Mouse (Mus musculus): ENCODE measurements around the gene Sema5a.
A peak's percentile ranks its signal among the peaks of the same experiment; 100 is the strongest.

The Sema5a gene

DNA sequence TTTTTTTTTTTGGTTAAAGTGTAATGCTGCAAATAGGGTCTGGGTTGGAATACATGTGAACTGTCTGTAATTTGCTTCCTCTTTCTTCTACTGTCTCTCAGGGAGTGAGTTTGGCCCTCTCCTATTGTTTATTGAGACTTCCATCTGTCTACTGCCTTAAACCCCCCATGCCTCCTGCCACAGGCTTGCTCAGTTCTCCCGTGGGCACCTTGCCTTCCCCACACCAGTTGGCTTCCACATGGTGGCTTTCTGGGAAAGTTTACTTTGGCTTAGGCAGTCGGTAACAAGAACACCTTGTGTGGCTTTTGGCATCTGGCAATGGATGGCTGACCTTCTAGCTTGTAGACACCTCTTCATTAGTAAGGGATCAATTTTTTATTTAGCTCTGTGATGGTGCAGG, 10.2 kb downstream of the Sema5a start:
- DNase-seq = no peak

DNA sequence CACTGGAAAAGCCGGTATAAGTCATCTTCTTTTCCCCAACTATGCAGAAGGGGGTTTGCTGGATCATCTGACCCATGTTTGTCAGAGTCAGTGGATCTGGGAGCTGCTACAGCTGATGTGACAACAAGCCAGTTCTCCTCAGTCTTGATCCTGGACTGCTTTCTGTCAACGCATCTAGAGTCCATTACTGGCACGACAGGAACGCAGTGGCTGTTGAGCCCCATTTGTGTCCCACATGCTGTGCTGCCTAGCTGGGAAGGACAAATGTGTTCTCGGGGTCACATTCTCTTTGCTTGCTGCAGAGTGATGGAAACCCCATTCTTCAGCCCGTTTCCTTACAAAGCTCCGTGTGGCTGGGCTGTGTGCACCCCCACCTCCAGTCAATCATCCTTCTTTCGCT, 12.7 kb downstream of the Sema5a start:
- no peak for DNase-seq

DNA sequence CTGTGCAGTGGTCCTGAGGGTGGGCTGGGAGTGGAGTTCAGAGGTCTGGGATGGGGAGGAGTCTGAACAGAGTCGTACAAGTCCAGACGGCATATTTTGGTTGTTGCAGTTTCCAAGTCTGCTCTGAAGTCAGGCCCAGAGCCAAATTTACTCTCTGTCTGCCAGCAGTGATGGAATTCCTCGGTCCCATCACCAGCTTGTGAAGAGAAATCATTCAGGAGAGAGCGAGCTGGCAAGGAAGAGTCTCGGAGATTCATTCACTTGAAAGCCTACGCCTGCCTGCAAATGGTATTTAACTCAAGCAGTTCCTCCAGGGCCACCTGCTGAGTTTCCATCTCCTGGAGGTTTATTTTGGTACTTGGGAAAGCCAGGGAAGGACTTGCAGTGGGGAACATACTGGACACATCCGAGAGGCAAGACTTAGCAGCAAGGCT, 13.3 kb downstream of the Sema5a start:
- no peak for DNase-seq

DNA sequence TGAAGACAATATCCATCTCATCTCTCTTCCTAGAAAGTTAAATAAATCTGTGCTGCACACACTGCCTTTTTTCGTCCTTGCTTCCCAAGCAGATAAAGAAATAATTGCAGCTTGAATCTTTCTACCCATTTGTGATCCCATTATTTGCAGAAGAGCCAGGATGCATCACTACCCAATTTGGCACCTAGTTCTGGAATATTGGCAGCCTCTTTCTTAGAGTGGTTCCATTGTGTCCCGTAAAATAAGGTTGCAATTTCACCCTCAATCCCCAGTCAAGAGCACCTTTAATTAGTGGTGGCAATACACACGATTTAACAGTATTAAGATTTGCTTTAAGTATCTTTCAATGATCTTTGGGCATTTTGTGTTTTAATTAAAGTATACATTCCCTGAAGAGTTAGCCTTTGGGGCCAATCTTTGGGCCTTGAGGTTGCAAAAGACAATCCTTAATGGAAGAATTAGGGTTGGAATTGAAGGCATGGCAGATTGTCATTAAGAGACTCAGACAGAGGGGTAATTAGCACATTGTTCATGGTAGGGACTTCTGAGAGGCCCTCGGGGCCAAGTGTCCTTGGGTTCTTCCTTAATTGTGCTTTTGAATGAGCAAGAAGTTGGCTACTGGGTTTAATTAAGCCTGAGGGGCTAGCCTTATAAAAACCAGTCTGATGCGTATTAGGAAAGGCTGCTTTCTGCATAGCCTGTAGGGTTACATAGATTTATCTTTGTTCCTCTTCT, 14.9 kb downstream of the Sema5a start:
- no peak for DNase-seq

DNA sequence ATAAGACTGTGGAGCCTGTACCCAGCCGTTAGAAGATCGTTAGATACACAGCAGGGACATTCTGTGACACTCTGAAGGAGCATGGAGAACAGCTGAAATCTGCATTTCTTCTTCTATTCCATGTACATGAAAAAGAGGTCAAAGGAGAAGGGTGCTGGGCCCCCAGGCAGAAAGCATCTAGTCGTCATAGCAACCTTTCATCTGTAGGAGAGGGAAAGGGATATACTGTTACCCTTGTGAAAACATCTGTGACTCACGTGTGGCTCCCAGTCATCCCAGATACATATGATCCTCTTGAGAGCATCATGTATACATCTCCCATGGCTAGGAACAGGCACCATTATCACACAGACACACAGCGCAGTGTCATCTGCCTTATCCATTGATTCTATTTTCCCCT, 16.3 kb downstream of the Sema5a start:
- DNase-seq = no peak

DNA sequence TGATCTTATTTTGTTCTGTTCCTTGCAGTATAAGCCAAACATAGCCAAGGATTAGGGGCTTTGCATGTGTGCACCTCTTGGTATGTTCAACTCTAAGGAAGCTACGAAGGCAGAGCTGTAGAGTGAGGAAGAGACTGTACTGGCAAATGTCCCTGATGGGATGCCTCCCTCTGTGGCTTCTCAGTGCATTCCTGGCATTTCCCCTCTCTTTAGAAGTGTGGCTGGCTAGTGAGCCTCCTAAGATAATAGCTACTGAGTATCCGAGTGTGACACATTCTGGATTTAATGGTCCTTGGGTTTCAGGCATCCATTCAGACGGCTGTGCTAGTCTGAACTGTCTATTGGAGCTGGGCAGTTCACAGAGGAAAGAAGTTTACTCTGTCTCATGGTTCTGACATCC, 19.0 kb downstream of the Sema5a start:
- DNase-seq = no peak

DNA sequence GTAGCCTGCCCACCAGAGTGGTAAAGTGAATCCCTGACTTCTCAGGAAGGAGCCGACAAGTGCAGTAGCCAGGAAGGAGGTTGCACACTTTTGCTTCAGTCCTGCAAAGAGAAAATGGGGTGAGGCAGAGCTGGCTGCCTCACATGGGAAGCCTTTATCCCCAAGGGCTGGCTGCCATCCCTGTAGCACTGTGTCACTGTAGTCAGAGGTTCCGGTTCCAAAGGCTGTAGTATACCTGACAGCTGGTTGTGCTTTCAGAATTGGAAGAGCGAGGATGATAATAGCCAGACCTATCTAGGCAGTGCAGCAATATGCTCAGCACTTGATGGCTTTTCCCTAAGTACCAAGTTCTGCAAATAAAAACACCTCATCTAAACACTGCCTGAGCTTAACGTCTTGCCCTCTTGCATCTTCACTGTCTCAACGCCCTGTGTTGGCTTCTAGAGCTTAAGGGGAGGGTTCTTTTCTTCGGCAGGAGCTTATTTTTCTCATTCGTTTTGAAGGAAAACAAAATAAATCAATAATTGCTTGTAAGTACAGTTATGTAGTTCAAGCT, 20.3 kb downstream of the Sema5a start:
- DNase-seq = no peak

DNA sequence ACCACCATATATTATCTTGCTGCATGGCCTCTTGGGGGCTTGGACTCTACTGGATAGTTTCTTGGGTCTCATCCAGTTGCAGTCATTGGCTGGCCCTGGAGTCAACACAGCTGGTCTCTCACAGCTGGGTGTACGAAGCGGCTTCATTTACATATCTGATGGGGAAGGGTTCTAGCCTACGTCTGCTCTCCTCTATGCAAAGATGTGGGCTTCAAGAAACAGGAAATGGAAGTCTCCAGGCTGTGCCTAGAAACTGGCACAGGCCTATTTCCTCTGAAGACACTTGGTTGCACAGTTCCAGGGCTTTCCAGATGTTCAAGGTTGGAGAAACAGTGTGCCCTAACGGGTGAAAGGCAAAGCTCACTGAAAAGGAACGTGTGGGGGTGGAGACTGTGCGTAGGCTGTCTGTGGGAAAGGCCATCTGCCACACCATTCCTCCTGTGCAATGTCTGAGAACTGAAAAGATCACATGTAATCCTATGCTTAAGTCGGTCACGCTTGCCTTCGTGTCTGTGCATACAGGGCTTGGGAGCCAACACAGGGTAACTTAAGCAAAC, 20.8 kb downstream of the Sema5a start:
- DNase-seq = peak; percentile 43 to 54

DNA sequence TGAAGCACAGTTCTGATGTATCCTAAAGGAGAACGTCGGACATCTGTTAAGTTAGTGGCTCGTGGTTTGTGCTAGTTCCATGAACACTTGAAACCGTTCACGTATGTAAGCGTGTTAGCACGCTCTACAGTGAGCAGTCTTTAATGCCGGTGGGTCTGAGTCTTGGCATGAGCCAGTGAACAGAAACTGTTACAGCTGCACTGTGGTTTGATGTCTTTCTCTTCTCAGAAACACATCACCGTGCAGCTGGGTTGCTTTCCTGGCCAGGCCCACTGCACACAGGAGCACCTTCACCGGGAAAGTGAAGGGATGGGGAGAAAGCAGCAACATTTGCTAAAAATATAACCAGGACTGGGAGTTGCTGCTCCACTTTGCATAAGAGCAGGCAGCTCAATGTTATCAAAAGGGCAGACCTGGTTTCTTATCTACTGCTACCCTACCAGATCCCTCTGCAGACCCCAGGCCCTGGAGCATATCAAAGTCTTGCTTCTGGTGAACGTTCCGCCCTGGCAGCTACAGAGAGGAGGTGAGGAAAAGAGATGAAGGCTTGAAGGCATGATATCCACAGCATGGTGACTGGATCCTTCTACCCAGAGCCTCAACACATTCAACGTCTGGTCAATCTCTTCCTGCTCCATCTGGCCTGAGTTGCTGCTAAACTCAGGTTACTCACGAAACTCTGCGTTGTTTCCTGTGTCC, 21.7 kb downstream of the Sema5a start:
- no peak for DNase-seq

DNA sequence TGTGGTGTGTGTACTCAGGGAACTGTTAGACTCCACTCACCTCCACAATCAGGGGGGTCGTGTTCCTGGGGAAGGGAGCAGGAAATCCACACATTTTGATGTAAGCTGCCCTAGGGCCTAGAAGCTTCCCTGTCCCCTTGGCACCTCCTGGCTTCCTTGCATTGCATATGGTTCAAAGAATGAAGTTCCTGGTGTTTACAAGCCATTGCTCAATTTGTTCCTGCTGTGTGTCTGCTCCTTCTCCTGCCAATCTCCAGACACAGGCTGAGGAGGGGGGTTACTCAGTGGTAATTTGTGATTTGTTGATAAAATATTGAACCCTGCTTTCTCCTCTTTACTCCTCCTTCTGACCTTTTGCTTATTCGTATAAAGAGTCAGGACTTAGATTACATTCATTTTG, 25.5 kb downstream of the Sema5a start:
- DNase-seq = no peak

DNA sequence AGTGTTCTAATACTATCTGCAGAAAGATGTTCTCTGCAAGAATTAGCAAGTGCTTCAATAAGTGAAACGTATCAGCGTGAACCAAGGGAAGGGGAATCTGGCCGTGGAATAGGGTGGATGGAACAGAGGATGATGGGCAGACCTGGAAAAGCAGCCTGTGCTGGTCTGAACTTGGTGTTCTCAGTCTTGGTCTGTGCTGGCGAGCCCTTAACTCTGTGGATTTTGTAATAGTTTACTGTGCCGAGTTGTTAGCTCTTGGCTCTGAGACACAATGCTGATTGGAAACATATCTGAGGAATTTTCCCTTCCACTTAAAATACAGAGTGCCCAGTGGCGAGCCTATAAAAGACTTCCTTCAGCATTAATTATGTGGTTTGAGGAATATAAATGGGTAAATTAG, 29.3 kb downstream of the Sema5a start:
- DNase-seq = peak in 1 of 2 experiments; percentile 52

DNA sequence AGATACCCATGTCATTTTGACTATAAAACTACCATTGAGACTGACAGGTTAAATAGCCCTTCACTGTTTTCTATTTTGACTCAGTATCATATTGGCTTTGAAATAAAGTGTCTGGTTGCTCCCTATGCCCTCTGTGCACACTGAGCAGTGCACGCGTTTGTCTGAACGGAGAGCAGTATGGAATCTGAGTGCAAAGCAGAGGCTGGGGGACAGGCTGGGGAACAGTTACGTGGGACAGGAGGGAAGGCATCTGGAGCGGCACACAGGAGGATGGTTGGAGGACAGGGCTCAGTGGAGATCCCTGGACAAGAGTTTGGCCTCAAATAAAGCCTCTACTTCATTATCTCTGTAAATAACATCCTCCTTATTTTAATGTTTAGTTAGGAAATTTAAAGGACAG, 30.4 kb downstream of the Sema5a start:
- no peak for DNase-seq

DNA sequence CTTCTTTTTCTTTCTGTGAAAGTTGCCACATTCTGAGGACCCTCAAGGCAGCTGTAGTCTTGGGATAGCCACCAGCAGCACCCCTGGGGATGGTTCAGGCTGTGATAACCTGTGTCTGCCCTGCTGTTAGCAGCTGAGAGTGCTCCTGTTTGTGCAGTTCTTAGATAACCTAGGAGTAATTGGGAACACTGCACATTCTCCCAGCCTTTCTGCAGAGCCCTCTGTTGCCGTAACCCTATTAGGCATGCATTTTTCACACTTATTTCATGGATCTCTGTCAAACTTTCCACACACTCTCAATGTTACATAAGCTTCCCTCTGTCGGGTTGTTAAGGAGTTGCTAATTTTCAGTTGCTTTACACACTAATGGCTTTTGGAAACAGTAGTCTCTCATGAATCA, 34.0 kb downstream of the Sema5a start:
- no peak for DNase-seq

DNA sequence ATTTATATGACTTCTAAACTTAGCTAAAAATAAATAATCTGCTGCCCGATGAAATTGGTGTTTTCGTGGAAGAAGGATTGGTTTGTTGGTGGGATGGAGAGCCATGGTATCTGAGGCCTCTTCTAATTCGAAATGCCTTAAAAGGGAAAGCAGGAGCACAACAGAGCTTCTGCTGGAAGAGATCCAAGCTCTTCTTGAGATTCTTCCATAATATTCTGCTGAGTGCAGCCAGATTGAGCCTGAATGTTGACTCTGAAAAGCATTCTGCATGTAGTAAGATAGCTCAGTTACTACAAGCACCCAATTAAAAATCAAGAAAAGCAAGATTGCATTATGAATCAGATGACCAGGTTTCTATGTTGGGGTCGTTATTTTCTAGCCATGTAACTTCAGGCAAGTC, 36.8 kb downstream of the Sema5a start:
- DNase-seq = no peak

DNA sequence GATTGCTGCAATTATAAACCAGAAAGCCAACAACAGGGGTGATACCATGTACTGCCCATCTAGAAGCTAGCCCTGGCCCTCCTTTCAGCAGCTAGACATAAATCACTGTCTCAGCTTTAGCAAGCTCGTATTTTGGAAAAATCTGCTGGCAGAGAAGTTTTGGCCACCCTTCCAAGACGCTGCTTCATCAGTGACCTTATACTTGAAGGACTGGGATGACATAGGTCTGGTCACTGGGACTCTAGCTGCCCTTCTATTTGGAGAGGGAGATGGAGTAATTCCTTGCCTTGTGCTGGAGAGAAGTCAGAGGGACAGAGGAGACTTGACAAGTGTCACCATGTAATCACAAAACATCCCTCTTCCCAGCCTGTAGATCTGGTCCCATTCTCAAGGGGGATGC, 40.1 kb downstream of the Sema5a start:
- DNase-seq = no peak

DNA sequence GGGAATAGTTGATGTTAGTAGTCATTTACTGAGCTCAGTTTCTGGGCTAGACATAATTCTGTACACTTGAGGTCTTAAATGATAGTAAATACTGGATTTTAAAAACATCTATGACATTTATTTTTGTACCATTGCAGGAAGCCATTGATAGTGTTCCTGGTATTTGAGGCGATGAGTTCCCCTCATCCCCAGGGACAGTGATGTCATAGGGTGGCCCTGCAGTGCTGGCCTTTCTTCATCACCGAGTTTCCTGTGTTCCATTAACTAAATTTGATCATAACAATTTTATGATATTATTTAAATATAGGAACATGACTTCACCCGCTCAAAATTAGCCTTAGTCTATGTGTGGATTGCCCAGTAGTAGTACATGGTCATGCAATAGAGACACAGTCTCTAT, 41.7 kb downstream of the Sema5a start:
- DNase-seq = no peak

DNA sequence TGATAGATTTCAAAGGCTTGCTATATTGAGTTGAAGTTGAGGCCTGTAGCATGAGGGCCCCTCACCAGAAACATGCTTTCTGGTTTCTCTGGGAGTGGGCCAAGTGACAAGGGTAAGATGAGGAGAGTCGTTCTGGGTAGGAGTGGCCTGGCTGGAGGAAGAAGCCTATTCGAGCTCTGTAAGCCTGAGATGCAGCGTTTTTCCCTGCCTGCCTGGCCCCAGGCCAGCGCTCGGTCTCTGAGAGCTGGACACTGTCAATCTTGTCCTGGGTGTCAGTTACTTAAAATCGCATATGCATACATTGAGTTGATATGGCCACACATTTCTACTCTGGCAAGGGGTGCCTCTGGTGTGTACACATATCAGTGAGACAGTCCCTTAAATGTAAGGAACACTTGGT, 43.9 kb downstream of the Sema5a start:
- DNase-seq = peak; percentile 40 to 48

DNA sequence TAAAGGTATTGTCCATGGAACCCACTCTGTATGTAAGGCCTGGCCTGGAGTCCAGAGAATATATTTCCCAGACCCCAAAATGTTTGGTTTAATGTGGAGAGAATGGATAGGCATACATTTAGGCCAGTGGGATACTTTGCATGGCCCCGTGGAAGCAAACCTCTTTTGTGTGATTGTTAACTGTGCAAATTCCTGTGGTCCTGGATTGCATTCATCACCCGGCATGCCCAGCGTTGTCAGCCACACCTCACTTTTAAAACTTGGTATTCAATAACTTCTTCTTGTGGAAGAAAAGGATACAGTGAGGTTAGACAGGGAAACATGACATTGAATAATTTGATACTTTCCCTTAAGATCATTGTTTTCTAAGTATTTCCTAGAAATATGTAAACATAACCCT, 46.4 kb downstream of the Sema5a start:
- no peak for DNase-seq

DNA sequence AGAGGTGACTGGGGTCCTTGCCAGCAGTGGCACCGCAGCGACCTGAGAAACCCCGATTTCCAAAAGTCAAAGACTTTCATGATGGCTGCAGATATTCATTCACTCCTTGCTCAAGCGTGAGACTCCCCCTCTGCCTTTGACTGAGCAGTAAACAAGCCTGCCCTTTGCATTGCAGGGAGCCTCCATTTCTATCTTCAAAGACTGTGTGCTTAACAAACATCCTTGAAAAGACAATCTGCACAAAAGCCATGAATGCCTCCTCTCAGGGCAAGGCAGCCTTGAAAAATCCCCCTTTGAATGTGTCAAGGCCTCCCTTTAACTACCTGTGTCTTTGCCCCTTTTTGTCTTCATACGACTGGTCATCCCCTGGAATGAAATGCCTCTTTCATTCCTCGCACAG, 51.9 kb downstream of the Sema5a start:
- no peak for DNase-seq

DNA sequence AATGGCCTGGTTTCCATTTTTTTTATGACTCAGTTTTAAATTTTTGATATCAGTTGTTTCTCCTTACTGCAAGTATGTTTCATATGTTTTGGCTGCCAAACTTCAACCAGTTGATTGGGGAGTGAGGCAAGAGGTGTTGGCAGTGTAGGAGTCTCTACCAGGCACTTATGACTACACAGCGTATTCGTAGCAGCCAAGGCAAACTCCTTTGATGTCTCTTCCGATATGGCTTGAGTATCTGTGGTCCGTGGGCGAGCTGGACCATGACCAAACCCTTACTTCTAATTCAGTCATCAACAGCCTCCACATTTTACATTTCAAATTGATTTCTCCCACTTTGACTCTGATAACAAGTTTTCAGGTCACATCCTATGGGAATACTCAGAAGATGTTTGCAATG, 52.7 kb downstream of the Sema5a start:
- DNase-seq = no peak

DNA sequence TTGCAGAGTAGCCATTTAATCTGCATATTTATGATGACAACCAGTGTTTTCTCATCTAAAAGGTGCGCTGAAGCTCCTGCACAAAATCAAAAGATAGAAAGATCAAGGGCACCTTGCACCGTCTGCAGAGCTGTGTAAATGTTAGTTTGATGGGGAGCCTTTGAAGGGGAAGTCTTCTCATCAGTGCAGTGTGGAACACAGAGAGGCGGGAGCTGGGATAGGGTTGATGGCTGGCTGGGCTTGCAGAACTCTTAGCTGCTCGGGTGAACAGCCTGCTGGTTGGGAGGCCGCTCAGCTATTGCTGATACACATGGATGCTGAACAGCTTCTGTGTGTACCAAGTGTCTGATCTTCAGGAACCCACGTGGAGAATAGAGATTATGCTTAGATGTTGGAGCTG, 53.9 kb downstream of the Sema5a start:
- no peak for DNase-seq

DNA sequence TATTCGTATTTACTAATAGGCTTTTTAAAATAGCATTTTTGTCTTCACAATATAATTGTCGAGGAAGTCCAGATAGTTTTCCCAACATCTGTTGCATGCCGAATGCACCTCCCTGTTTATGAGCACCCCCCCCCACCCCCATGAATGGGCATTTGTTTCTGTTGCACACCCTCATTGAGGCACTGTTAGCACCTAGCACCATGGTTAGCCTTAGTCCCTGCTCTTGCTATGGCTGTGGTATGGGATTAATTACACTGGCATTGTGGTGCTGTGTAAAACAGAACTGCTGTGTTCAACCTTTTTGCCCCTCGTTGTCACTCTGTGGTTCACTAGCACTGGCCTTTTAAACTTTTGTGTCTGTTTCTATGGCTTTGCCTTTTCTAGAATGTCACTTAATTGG, 56.4 kb downstream of the Sema5a start:
- no peak for DNase-seq

DNA sequence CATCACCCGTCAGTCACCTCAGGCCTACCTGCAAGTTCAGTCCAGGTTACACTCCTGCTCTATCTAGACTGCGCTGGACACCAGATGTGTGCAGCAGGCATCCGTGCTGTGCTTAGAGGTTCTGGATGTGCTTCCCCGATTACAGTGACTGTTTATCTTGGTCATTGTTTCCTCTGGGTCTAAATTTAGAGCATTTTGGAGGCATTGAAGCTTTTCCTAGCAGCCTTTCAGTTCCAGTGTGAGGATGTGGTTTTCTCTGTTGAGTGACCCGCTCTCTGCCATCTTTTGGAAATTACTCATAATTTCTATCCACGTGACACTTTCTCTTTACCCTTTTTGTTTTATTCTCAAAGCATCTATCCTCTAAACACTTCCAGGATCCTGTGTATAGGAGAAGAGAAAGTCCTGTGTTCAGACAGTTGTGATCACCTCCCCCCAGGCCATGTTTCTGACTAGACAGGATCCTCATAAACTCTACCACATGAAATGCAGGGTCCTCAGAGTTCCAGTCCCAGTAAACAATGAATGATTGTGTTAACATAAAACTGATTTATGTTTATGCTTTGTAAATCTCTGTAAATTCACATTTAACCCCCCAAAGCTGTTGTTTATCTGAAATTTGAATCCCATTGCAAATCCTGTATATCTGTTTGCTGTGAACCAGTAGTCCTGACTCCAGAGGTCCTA, 62.1 kb downstream of the Sema5a start:
- no peak for DNase-seq

DNA sequence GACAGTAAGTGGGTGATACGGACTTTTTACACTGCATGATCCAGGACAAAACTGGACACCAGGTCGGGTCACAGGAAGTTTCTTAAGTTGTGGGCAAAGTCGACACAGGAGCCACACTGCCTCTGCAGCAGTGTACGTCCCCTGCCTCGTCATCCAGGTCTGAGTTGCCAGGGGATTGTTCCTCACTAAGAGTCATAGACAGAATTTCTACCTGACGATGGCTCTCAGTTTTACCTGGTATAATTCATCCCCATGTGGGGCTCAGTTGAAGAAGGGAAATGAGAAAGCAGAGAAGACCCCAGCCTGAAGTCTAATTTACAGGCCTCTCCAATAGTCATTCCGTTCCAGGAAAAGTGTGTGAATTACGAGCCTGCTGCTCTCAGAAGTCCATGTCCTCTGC, 66.2 kb downstream of the Sema5a start:
- DNase-seq = no peak

Measured in kidney, postnatal 25 days (tissue).